Mouse (Mus musculus): Measurements from ENCODE around the gene Gm49355.
"Not testable (repeated sequence)": the region's sequence is repeated elsewhere in the genome, so short reads cannot be mapped to it uniquely, and the experiment has no call there.

The Gm49355 gene

DNA sequence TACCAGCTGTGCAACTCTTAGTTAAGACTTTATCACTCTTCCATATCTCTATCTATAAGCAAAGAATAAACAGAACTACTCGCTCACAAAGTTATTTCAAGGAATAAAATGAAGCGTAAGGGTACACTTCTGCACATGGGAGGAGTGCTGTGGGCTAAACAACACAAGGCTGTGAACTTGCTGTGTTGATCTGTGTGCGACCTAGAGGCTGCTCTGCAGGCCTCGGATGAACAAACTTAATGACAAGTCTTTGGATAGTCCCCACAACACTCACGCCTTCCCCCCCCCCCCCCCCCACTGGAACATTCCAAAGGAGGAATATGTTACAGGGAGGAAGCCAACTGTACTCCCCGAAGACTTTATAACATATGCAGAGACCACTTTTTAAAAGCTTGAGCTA, at the start of gene Gm49355:
Gene Gm49355, plus strand, starts transcription at position 336 of the 400 bp plus-strand sequence.
- DNase-seq (ENCODE audit: low read depth, low spot score): no peak

GRCm38 (mm10) chr14:12243726-12244125, 40.0 kb upstream of the Gm49355 start:
- no peak for DNase-seq (ENCODE audit: low read depth, low spot score)

DNA sequence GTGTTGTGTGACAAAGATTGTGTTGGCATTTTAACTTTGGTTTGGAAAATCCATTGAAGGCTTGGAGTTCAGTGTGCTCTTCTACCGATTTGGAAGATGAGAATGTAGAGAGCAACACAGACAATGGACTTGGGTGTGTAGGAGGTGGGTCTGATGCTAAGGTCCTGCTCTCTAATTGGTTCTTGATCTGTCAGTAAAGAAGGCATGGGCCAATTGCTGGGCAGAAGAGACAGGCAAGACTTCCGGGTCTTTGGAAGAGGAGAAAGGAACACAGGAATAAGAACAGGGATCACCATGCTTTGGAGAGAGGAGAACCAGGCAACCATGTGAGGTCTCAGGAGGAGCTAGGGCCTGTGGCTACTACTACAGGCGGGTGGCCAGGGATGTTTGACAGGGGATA, 7.7 kb upstream of the Gm49355 start:
- DNase-seq (ENCODE audit: low read depth, low spot score): no peak

DNA sequence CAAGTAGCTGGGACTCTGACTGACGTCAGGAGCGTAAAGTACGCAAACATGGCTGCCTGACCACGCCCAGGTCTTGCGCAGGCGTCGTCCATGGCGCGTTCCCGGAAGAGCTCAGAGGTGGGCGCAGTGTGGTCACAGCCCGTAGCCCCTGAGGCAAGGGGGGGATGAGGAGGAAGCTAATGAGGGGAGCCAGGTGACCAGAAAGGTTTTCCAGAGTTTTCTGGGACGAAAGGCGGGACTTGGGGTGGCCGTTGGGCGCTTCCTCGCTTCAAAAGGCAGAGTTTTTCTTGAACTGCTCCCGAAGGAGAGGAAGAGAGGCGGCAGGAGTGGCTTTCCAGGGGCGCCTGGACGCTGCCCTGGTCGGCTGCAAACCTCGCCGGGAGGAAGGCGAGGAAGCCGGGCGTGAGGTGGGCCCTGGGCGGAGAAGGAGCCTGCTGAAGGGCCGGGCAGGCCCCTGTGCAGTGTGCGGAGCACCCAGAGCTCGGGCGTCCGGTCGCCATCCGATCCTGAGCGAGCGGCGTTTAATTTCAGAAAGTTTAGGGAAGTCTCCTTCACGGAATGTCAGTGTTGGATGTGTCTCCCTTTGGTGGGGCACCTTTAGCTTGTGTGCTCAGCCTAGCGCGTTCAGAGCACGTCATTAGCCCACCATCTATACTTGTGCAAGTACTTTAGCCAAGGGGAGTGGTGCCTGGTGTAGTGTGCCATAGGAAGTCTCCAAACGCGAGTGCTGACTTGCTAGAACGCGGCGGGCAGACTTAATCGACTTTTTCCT, 551 bp downstream of the Gm49355 start, which contains the start of gene 3830406C13Rik:
Gene 3830406C13Rik, plus strand, starts transcription at position 33 of the 772 bp plus-strand sequence.
- peak; percentile 92 for DNase-seq (ENCODE audit: low read depth, low spot score)

- DNase-seq (ENCODE audit: low read depth, low spot score): not testable (repeated sequence)
These were observed 6.0 kb downstream of the Gm49355 start for GRCm38 (mm10) chr14:12289747-12290146.

DNA sequence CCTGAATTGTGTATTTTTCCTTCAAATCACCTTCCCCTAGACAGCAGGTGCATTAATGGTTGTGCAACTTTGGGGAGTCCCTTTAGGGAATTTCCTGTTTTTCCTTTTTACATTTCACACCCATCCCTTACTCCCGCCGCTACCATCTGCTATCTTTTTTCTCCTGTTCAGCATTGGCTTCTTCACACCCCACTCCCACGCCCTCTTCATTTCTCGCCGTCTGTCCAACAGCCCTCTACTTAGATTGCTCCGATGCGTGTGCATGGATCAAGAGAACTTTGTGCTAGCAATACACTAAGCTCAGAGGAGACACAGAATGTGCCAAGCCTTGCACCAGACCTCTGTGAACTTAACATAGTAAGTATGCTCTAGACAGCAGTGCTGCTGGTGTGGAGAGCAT, 12.6 kb downstream of the Gm49355 start:
- DNase-seq (ENCODE audit: low read depth, low spot score): no peak

DNA sequence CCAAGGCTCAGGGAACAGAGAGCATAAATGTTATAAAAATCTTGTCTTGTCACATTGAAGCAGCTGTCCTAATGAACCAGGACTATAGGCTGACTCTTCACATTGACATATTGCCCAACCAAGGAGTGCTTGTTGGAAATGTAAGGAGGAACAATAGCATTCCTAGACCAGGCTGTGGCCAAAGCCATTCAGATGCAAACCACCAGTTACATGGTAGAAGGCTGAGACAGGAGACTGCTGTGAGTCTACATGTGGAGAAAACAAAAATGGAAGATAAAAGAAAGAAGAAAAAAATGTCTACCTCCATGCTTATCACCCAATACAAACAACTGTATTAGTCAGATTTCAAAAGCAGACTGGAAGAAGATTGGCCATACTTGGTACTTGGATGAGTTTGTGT, 15.4 kb downstream of the Gm49355 start:
- DNase-seq (ENCODE audit: low read depth, low spot score): no peak

DNA sequence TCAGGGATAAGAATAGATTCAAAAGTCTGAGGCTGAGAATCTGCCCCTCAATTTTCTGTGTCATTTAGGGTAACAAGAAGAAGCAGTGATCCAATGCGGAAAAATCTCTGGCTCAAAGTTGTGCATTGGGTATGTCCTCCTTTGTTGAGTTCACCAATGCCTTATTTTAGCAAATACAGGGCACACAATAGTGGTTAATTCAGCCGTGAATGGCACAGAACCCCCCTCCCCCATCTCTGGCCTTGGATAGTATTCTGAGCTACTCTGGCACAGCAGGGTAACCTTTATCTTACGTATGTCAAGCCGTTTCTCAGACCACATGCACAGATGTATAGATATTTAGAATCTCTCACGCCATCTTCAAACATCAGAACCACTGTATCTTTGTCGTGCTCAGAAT, 15.9 kb downstream of the Gm49355 start:
- DNase-seq (ENCODE audit: low read depth, low spot score): no peak

GRCm38 (mm10) chr14:12300275-12300674, 16.5 kb downstream of the Gm49355 start:
- no peak for DNase-seq (ENCODE audit: low read depth, low spot score)

DNA sequence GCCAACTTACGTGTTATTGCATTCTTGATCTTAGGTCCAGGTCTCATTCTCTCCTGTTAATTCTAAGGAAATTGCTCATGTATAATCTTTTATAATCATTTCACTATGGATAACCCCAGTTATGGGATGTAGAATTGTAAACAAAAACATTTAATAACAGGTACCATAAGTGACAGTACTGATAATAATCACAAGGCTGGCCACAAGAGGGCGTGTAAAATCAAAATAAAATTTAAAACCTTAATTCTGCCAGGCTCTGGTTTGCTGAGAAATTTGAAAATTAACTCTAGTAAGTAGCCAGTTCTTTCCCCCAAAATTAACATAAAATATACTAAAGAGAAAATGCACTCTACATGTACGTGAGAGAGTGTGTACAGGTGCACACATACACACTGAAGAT, 16.9 kb downstream of the Gm49355 start:
- no peak for DNase-seq (ENCODE audit: low read depth, low spot score)

DNA sequence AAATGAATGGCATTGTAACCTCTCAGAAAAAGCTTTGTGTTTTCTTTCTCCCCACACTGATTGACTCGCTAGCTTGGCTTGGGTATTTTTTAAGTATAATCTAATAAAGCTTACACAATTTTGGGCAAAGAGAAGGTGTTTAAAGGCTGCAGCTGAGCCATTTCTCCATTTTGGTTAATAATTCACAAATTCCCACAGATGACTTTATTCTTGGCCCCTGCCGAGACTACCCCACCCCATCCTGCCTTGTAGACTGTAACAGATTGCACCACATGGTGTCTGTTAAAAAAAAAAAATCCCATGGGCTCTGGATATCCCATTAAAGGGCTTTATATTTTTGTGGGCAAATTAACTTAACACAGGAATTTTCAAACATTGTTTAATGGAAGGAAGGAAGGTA, 19.3 kb downstream of the Gm49355 start:
- DNase-seq (ENCODE audit: low read depth, low spot score): no peak

- DNase-seq (ENCODE audit: low read depth, low spot score): no peak
These were observed 49.8 kb downstream of the Gm49355 start for GRCm38 (mm10) chr14:12333622-12334021.

DNA sequence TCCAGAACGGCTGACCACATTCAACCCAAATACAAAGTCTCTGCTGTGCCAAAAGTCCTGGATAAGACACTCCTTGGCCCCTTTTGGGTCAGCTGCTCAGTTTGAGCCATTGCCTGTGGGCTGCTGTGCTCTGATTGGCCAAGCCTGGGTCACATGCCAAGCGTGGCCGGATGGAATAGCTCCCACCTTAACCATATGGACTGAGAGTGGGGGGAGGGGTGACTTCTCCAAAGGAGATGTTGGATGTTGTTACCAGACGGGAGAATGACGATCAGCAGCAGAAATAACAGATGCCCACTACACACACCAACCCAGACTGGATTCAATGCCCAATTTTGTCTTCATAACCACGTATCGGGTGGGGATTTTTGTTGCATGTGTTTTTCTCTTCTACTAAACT, 51.1 kb downstream of the Gm49355 start:
- DNase-seq (ENCODE audit: low read depth, low spot score): no peak

DNA sequence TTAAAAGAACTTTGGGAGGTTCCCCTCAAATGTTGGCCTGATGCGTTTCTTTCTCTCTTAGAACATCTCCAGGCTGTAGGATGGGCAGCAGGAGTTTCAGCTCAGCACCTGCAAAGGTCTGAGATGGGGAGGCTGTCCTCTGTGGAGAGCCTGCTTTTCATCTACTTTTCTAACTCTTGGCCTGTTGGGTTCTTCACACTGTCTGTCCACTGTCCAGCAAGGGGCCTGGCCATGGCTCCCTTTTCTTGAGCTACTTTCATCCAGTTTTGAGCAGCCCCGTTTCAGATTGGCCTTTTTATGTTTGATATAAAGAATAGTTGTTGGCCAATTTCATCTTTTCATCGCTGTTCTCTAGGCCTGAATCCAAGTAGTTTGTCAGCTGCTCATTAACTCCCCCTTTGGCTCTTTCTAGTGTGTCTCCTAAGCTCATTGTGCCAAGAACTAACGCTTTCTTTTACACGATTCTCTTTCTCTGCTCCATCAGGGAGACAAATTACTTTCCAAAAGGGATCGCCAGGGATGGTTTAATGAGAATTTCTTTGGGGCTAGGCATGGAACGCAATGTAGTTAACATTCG, 53.7 kb downstream of the Gm49355 start:
- no peak for DNase-seq (ENCODE audit: low read depth, low spot score)

GRCm38 (mm10) chr14:12337998-12338809, 54.4 kb downstream of the Gm49355 start:
- no peak for DNase-seq (ENCODE audit: low read depth, low spot score)

DNA sequence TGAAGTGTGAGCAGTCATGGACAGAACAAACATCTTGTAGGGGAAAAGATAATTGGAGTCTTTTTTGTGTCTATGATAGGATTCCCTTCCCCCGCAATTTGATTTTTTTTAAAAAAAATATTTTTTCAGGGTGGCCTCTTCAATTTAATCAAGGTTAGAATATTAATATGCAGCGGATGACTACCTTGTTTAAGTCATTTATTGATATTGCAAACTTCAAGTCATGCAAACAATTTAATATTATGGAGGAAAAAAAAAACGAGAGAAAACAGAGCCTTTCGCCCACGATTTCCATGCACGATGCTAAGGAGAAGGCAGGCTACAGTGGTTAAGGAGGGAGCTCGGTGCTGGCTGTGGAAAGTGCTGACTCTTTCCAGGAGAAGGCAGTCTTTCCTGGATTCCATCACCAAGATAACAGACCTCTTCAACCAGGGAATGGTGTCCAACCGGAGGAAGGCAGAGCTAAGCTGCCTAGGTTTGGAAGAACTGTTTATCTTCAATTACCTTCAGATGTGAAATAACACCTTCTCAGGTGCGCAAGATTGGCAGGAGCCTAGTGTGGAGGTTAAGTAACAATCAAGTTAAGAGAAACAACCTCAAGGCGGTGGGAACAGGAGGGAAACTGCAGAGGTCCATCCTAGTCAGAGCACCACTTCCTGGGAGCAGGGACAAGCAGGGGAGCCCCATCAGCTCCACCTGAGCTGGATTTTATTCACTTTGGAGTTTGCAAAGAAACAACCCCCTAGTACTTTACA, 55.2 kb downstream of the Gm49355 start:
- no peak for DNase-seq (ENCODE audit: low read depth, low spot score)

GRCm38 (mm10) chr14:12340238-12341074, 56.7 kb downstream of the Gm49355 start:
- no peak for DNase-seq (ENCODE audit: low read depth, low spot score)

DNA sequence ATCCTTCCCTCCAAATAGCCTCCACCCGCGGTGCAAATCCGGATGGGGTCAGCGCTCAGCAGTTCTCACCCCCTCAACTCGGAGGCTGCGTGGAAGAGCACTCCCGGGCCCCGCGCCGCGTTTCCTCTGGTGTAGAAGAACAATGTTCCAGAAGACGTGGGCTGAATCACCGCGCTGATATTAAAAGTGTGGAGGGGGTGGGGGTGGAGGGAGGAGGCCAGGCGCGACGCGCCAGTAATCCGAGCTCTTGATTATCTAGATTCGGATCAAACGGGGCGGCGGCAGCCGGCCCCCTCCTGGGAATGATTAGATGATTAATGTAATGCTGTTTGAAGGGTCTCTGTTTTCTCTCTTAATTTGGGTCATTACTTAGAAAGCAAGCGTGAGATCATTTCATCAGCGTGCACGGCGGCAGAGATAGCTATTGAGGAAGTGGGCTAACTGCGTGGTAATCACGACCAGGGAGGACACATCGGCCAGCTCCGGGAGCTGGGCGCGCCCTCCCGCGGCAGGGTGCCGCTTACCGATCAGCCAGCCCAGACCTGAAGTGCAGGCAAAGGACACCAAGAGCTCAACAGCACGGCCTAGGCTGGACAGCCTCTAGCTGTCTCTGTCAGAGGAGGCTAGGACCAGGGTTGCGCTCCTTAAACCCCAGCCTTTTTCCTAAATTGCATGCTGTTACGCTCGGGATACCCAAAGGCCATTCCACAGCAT, 57.5 kb downstream of the Gm49355 start:
- no peak for DNase-seq (ENCODE audit: low read depth, low spot score)

GRCm38 (mm10) chr14:12341789-12342457, 58.1 kb downstream of the Gm49355 start:
- DNase-seq (ENCODE audit: low read depth, low spot score): no peak
